Mouse (Mus musculus) bone marrow macrophage, adult 2 months (primary cell): ENCODE measurements at regions not wholly inside any gene's neighbourhood (a gene's known extent, or its start where the extent isn't known, plus 50 kb on each side); places are given as distances from the start of the nearest gene placed in this dataset.
"Not testable (repeated sequence)": the region's sequence is repeated elsewhere in the genome, so short reads cannot be mapped to it uniquely, and the experiment has no call there.

Source experiments
- H3K27ac ChIP-seq: 2 replicates; pipeline ENCODE4 v1.5.1; 2012; ENCODE audit warnings: low read depth, low read length; ENCODE audit not compliant: insufficient read depth
- H3K4me1 ChIP-seq: 2 replicates; pipeline ENCODE4 v1.6.1; 2012; ENCODE audit warnings: low read length; ENCODE audit not compliant: control insufficient read depth, insufficient read depth
- H3K4me3 ChIP-seq: 2 replicates; pipeline ENCODE4 v1.5.1; 2012; ENCODE audit warnings: mild to moderate bottlenecking, low read length, moderate library complexity; ENCODE audit not compliant: insufficient read depth
- CTCF ChIP-seq: IDR thresholded peaks from 2 replicates; pipeline ENCODE4 v1.5.1; 2012; ENCODE audit warnings: low read depth, mild to moderate bottlenecking, low read length, moderate library complexity
- POLR2A ChIP-seq: IDR thresholded peaks from 2 replicates; pipeline ENCODE4 v1.6.1; 2012; ENCODE audit warnings: mild to moderate bottlenecking, low read depth, low read length, borderline replicate concordance

GRCm38 (mm10) chr5:148691486-148691885 lies 138.9 kb upstream of the Ubl3 start:
- Histone ChIP-seq H3K4me1 (peaks cover 12% of the 10 kb centered on the region), H3K4me3 (no peak overlapping the region), H3K27ac (no peak overlapping the region)
- TF ChIP-seq CTCF (no peak), POLR2A (no peak)

GRCm38 (mm10) chr5:148690823-148691197 lies 138.2 kb upstream of the Ubl3 start:
- peaks cover 12% of the 10 kb centered on the region for H3K4me1 ChIP-seq
- H3K27ac ChIP-seq = no peak overlapping the region
- no peak overlapping the region for H3K4me3 ChIP-seq
- TF ChIP-seq POLR2A = no peak
- TF ChIP-seq CTCF = no peak

GRCm38 (mm10) chr5:148690158-148690822 lies 137.7 kb upstream of the Ubl3 start:
- Histone ChIP-seq H3K27ac (no peak overlapping the region), H3K4me3 (no peak overlapping the region), H3K4me1 (peaks cover 10% of the 10 kb centered on the region)
- no peak for TF ChIP-seq CTCF
- no peak for TF ChIP-seq POLR2A

- TF ChIP-seq CTCF (no peak), POLR2A (no peak)
- H3K4me1 ChIP-seq = peaks cover 10% of the 10 kb centered on the region
- no peak overlapping the region for H3K4me3 ChIP-seq
- no peak overlapping the region for H3K27ac ChIP-seq
These were observed 136.7 kb upstream of the Ubl3 start for GRCm38 (mm10) chr5:148689297-148689696.

- TF ChIP-seq POLR2A = no peak
- no peak for TF ChIP-seq CTCF
- no peak overlapping the region for H3K4me3 ChIP-seq
- no peak overlapping the region for H3K27ac ChIP-seq
- H3K4me1 ChIP-seq = peaks cover 10% of the 10 kb centered on the region
These were observed 135.9 kb upstream of the Ubl3 start for GRCm38 (mm10) chr5:148688501-148688900.

- H3K4me1 ChIP-seq = peaks cover 10% of the 10 kb centered on the region
- H3K27ac ChIP-seq = no peak overlapping the region
- TF ChIP-seq POLR2A (no peak), CTCF (no peak)
- H3K4me3 ChIP-seq = no peak overlapping the region
These were observed 135.2 kb upstream of the Ubl3 start for GRCm38 (mm10) chr5:148687827-148688226.

GRCm38 (mm10) chr5:148684216-148684615 lies 131.6 kb upstream of the Ubl3 start:
- no peak overlapping the region for H3K27ac ChIP-seq
- TF ChIP-seq POLR2A (no peak), CTCF (no peak)
- peaks cover 14% of the 10 kb centered on the region for H3K4me1 ChIP-seq
- H3K4me3 ChIP-seq = no peak overlapping the region

- H3K4me3 ChIP-seq = no peak overlapping the region
- peaks cover 11% of the 10 kb centered on the region for H3K4me1 ChIP-seq
- TF ChIP-seq POLR2A = no peak
- TF ChIP-seq CTCF = no peak
- no peak overlapping the region for H3K27ac ChIP-seq
These were observed 130.0 kb upstream of the Ubl3 start for GRCm38 (mm10) chr5:148682553-148682952.

- no peak overlapping the region for H3K4me3 ChIP-seq
- TF ChIP-seq CTCF = no peak
- no peak overlapping the region for H3K27ac ChIP-seq
- H3K4me1 ChIP-seq = peaks cover 11% of the 10 kb centered on the region
These were observed 127.8 kb upstream of the Ubl3 start for GRCm38 (mm10) chr5:148680341-148680740.

- Histone ChIP-seq H3K27ac (peak overlapping the region; percentile 95), H3K4me3 (no peak overlapping the region), H3K4me1 (peaks cover 11% of the 10 kb centered on the region)
- TF ChIP-seq CTCF = no peak
- no peak for TF ChIP-seq POLR2A
These were observed 127.0 kb upstream of the Ubl3 start for GRCm38 (mm10) chr5:148679586-148679985.

GRCm38 (mm10) chr5:148678285-148678937 lies 125.8 kb upstream of the Ubl3 start:
- H3K4me3 ChIP-seq = not testable (repeated sequence)
- peaks cover 11% of the 10 kb centered on the region for H3K4me1 ChIP-seq
- H3K27ac ChIP-seq = peak overlapping the region; percentile 95
